Mouse (Mus musculus) spleen, adult 2 months (tissue): ENCODE measurements around the gene Inppl1. TPM values are rescaled to one million over a fixed set of nuclear protein-coding genes. Genes with fewer than 3 reads are reported as not detected.

Source experiments
- DNase-seq, 2 experiments: peaks; one replicate each; pipeline versions ENCODE4 v3.0.0 to v3.0.0-alpha.2; 2012 to 2021; ENCODE audit warnings: low spot score in 2 of 2, low read depth in 1 of 2
- H3K27ac ChIP-seq: fragments of 200-500 bp; 2 replicates; pipeline ENCODE4 v1.5.1; 2012; ENCODE audit warnings: low read length, inconsistent platforms; ENCODE audit not compliant: insufficient read depth
- H3K27me3 ChIP-seq: fragments of 200-500 bp; 2 replicates; pipeline ENCODE4 v1.6.1; 2012; ENCODE audit warnings: mild to moderate bottlenecking, moderate library complexity, low read length, inconsistent platforms; ENCODE audit not compliant: control insufficient read depth, insufficient read depth
- H3K36me3 ChIP-seq: fragments of 200-500 bp; 2 replicates; pipeline ENCODE4 v1.6.1; 2012; ENCODE audit warnings: mild to moderate bottlenecking, low read length, inconsistent platforms; ENCODE audit not compliant: control insufficient read depth, insufficient read depth
- H3K4me1 ChIP-seq: fragments of 200-500 bp; 2 replicates; pipeline ENCODE4 v1.6.1; 2011; ENCODE audit warnings: inconsistent platforms; ENCODE audit not compliant: control insufficient read depth, insufficient read depth, insufficient read length
- H3K4me3 ChIP-seq: fragments of 200-500 bp; 2 replicates; pipeline ENCODE4 v1.5.1; 2011; ENCODE audit warnings: mild to moderate bottlenecking, inconsistent platforms; ENCODE audit not compliant: insufficient read depth, insufficient read length; ENCODE audit errors: extremely low read depth
- CTCF ChIP-seq: fragments of 200-500 bp; IDR thresholded peaks from 2 replicates; pipeline ENCODE4 v1.5.1; 2011; ENCODE audit warnings: mild to moderate bottlenecking, inconsistent platforms; ENCODE audit not compliant: insufficient read depth, insufficient read length, insufficient replicate concordance; ENCODE audit errors: extremely low read depth
- POLR2A ChIP-seq: fragments of 200-500 bp; IDR thresholded peaks from 2 replicates; pipeline ENCODE4 v1.6.1; 2011; ENCODE audit warnings: low read depth, low read length, inconsistent platforms
- WGBS: fragments of 180-500 bp; shearing (Covaris S2); methylation state at CpG from one replicate; pipeline ENCODE4 v1.1.7; 2018; 5-methylcytosine and 5-hydroxymethylcytosine counted together
- polyA plus RNA-seq: library from polyadenylated mRNA; depleted of rRNA; stranded (reverse); fragments of >200 nt; gene quantifications from 2 replicates; pipeline ENCODE4 v1.2.3, GENCODE M21; 2012; rRNA removed

The Inppl1 gene
- 43.3 and 54.4 TPM in 2 replicates for polyA plus RNA-seq

DNA sequence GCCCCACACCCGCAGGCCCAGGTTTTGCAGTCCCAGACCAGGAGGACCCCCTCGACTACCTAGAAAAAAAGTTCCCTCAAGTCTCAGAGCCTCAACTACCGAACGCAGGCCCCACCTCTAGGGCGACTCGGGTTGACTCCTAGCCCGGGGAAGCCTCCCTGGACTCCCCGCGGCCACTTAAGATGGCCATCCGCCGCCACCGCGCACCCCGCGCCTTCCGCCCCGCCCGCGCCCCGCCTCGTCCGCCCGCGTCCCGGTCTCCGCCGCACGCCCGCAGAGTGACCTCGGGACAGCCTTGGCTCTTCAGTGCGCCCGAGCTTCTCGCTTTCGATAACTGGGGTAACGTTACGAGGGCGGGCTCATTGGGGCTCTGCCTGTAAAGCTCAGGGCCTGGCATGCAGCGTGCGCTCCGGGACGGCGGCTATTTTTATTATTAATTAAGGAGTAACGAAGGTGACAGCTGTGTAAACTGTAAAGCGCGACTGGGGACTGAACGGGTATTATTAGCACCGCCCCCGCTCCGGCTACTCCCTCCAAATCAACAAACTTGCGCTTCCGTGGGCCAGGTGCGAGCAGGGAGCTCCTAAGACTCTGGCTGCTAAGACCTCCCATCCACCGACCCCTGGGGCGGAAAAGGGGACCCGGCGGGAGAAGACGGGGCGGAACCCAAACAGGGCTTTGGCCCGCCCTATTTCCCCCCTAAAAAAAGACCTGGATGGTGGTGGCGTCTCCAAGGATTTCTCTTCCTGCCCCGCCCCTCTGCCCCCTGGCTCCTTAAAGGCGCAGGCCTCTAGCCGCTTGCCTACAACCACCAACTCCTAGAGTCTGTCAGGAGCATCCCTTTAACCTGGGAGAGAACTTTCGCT, at the start of gene Inppl1:
Gene Inppl1 (minus strand): TSS at position 624 of the 866 bp plus-strand sequence.
- Histone ChIP-seq H3K4me1 (no peaks in the 10 kb centered on the region), H3K27ac (peak within 1 kb of the TSS; percentile 74), H3K27me3 (peaks cover 7% of the 10 kb centered on the region), H3K4me3 (peak within 1 kb of the TSS; percentile 74), H3K36me3 (no peaks in the 10 kb centered on the region)
- no peak for TF ChIP-seq POLR2A
- DNase-seq: peak in 1 of 2 experiments; percentile 36
- 4% methylated on average over 63 of the region's 64 CpGs for WGBS

DNA sequence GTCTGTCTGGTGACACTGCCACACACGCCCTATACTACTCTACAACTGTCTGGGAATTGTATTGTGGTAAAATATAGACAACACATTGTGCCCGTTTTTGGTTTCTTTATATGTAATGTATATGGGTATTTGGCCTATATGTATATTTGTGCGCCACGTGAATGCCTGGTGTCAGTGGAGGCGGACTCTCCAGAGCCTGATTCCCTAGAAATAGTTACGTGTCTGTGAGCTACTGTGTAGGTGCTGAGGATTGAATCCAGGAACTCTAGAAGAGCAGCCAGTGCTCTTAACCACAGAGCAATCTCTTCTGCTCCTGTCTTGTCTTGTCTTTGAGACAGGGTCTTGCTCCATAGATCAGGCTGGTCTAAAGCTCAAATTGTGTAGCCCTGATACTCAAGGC, 48.2 kb upstream of the Inppl1 start:
- no peak overlapping the region for H3K27ac ChIP-seq
- 94% methylated on average over 6 of the region's 6 CpGs for WGBS
- no peaks in the 10 kb centered on the region for H3K36me3 ChIP-seq
- TF ChIP-seq CTCF: no peak
- no peak for TF ChIP-seq POLR2A
- no peaks in the 10 kb centered on the region for H3K4me1 ChIP-seq
- no peak for DNase-seq
- no peak overlapping the region for H3K4me3 ChIP-seq
- no peaks in the 10 kb centered on the region for H3K27me3 ChIP-seq

DNA sequence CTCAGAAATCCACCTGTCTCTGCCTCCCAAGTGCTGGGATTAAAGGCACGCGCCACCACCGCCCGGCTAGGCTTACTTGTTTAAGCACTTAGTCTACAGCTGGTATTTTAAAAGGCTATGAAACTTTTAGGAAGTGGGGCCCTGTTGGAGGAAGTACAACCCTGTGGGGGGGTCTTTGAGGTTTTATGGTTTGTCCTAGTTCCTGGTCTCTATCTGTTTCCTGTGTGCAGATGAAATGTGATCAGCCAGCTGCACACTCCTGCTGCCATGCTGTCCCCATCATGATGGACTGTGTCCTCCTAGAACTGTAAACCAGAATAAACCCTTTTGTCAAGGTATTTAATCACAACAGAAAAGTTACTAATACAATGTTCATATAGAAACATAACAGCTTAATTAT, 46.1 kb upstream of the Inppl1 start:
- DNase-seq: no peak
- H3K27ac ChIP-seq: no peak overlapping the region
- H3K36me3 ChIP-seq: no peaks in the 10 kb centered on the region
- 96% methylated on average over 4 of the region's 4 CpGs for WGBS
- H3K4me1 ChIP-seq: no peaks in the 10 kb centered on the region
- TF ChIP-seq CTCF (no peak), POLR2A (no peak)
- no peaks in the 10 kb centered on the region for H3K27me3 ChIP-seq
- H3K4me3 ChIP-seq: no peak overlapping the region

DNA sequence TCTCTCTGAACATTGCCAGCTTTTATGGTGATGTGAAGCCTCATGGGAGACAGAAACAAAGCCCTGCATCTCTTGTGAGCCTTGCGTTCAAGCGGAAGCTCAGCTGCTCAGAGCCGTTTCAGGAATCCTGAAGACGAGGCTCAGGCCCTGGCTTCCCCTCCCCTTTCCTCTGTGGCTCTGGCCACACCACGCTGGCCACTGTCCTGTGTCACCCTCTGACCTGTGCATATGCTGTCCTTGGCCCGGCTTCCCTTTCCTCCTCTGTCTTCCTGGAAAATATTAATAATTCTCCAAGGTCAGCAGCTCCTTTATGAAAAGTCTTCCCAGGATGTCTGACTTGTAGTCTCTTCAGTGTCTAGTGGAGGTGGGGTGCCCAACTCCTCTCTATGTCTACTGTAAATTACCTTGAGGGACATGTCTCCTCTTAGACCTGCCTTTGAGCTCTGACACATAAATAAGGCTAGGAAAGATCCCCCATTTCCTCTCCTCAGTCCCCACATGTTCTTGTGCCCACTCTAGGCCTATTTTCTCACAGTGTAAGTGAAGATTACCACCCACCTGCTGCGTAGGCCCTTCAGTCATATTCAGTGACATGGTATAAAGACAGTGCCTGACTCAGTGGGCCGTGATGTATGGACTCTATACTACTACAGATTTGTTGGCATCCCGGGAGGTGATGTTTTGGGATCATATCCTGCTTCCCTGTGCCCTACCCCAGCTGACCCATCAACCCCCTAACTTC, 44.6 kb upstream of the Inppl1 start:
- DNase-seq: no peak
- TF ChIP-seq CTCF: no peak
- TF ChIP-seq POLR2A: no peak
- Histone ChIP-seq H3K4me1 (no peaks in the 10 kb centered on the region), H3K36me3 (no peaks in the 10 kb centered on the region), H3K27ac (no peak overlapping the region), H3K4me3 (no peak overlapping the region), H3K27me3 (no peaks in the 10 kb centered on the region)
- WGBS: 81% methylated on average over 9 of the region's 9 CpGs

DNA sequence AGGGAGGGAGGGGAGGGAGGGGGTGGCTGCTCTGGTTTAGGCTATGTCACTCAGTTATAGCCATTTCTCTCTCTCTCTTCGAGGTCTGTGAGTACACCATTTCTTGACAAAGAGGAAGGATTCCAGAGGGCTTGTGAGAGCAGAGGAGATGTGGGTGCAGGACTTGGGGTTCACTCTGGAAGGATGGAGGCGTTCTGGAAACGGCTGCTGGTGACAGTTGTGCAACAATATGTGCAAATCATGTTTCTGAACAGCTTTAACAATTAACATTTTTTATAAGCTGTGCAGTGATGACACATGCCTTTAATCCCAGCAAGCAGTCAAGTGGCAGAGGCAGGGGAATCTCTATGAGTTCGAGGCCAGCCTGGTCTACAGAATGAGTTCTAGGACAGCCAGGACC, 42.8 kb upstream of the Inppl1 start:
- Histone ChIP-seq H3K4me1 (no peaks in the 10 kb centered on the region), H3K27me3 (no peaks in the 10 kb centered on the region), H3K36me3 (no peaks in the 10 kb centered on the region), H3K27ac (no peak overlapping the region), H3K4me3 (no peak overlapping the region)
- DNase-seq: no peak
- no peak for TF ChIP-seq CTCF
- no peak for TF ChIP-seq POLR2A
- 63% methylated on average over 4 of the region's 4 CpGs for WGBS

DNA sequence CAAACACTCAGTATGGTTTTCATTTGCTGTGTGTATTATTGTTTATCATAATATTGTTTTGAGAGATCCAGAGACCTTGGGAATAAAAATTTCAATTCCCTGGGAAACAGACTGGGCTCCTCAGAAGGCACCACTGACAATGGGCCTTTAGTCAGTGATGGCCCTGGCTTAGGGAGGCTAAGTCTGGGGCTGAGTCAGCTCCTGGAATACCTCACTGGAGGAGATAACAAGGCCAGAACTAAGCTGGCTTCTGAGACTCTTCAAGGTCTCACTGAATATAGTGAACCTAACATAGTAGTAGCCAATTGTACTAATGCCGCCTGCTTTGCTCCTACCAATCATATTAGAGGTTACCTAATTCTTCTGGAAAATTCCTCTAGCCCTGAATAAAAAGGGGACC, 37.9 kb upstream of the Inppl1 start:
- Histone ChIP-seq H3K4me1 (no peaks in the 10 kb centered on the region), H3K27me3 (no peaks in the 10 kb centered on the region), H3K27ac (no peak overlapping the region), H3K4me3 (no peak overlapping the region), H3K36me3 (no peaks in the 10 kb centered on the region)
- no peak for TF ChIP-seq POLR2A
- TF ChIP-seq CTCF: no peak
- no peak for DNase-seq
- WGBS: 92% methylated on average over 1 of the region's 1 CpGs

DNA sequence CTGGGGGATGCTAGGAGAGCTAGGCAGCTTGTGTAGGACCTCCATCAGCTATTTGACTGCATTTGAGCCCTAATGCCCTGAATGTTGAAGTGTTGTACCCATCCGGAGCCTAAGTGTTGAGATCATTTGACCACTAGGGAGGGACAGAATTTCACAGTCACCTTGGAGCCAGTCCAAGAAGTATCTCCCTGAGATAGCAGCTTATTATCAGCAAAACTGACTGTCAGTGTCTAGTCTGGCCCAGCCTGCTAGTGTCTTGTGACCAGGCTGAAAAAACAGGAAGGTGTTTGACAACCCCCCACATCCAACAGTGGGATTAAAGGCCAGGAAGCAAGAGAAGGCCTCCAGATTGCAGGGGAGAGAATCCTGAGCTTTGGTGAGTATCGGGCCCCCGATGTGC, 33.3 kb upstream of the Inppl1 start:
- no peak for DNase-seq
- WGBS: 81% methylated on average over 3 of the region's 3 CpGs
- Histone ChIP-seq H3K27me3 (no peaks in the 10 kb centered on the region), H3K4me3 (no peak overlapping the region), H3K4me1 (no peaks in the 10 kb centered on the region), H3K36me3 (no peaks in the 10 kb centered on the region), H3K27ac (no peak overlapping the region)
- no peak for TF ChIP-seq CTCF
- no peak for TF ChIP-seq POLR2A
